Mouse (Mus musculus): ENCODE data around the gene Edem3.
A peak's percentile ranks its signal among the peaks of the same experiment; 100 is the strongest.
"Not testable (repeated sequence)": the region's sequence is repeated elsewhere in the genome, so short reads cannot be mapped to it uniquely, and the experiment has no call there.

Edem3 gene

GRCm38 (mm10) chr1:151752946-151753345 lies 2.2 kb upstream of the Edem3 start:
- no peak for DNase-seq (ENCODE audit: low spot score)

GRCm38 (mm10) chr1:151753374-151753929 lies 1.7 kb upstream of the Edem3 start:
- DNase-seq (ENCODE audit: low spot score): no peak

- DNase-seq (ENCODE audit: low spot score): peak; percentile 3
Measured at GRCm38 (mm10) chr1:151754028-151754489, 1.1 kb upstream of the Edem3 start.

- DNase-seq (ENCODE audit: low spot score): peak; percentile 35
Measured at GRCm38 (mm10) chr1:151755660-151756424, 671 bp downstream of the Edem3 start.

GRCm38 (mm10) chr1:151756425-151756728 lies 1.2 kb downstream of the Edem3 start:
- no peak for DNase-seq (ENCODE audit: low spot score)

- DNase-seq (ENCODE audit: low spot score): no peak
Measured at GRCm38 (mm10) chr1:151758301-151758700, 3.1 kb downstream of the Edem3 start.

GRCm38 (mm10) chr1:151758991-151759390 lies 3.8 kb downstream of the Edem3 start:
- no peak for DNase-seq (ENCODE audit: low spot score)

- no peak for DNase-seq (ENCODE audit: low spot score)
Measured at GRCm38 (mm10) chr1:151764236-151764635, 9.1 kb downstream of the Edem3 start.

GRCm38 (mm10) chr1:151766166-151766565 lies 11.0 kb downstream of the Edem3 start:
- DNase-seq (ENCODE audit: low spot score): no peak

- peak; percentile 7 for DNase-seq (ENCODE audit: low spot score)
Measured at GRCm38 (mm10) chr1:151766976-151767654, 11.9 kb downstream of the Edem3 start.

GRCm38 (mm10) chr1:151769200-151769913 lies 14.2 kb downstream of the Edem3 start:
- no peak for DNase-seq (ENCODE audit: low spot score)

- no peak for DNase-seq (ENCODE audit: low spot score)
Measured at GRCm38 (mm10) chr1:151777616-151778015, 22.4 kb downstream of the Edem3 start.

GRCm38 (mm10) chr1:151778592-151778991 lies 23.4 kb downstream of the Edem3 start:
- no peak for DNase-seq (ENCODE audit: low spot score)

GRCm38 (mm10) chr1:151779306-151779705 lies 24.1 kb downstream of the Edem3 start:
- no peak for DNase-seq (ENCODE audit: low spot score)

- DNase-seq (ENCODE audit: low spot score): no peak
Measured at GRCm38 (mm10) chr1:151781447-151781846, 26.3 kb downstream of the Edem3 start.

GRCm38 (mm10) chr1:151783403-151783802 lies 28.2 kb downstream of the Edem3 start:
- DNase-seq (ENCODE audit: low spot score): no peak

- DNase-seq (ENCODE audit: low spot score): no peak
Measured at GRCm38 (mm10) chr1:151786406-151786805, 31.2 kb downstream of the Edem3 start.

- DNase-seq (ENCODE audit: low spot score): no peak
Measured at GRCm38 (mm10) chr1:151789136-151789535, 34.0 kb downstream of the Edem3 start.

GRCm38 (mm10) chr1:151792076-151792475 lies 36.9 kb downstream of the Edem3 start:
- DNase-seq (ENCODE audit: low spot score): not testable (repeated sequence)

- DNase-seq (ENCODE audit: low spot score): not testable (repeated sequence)
Measured at GRCm38 (mm10) chr1:151802795-151803194, 47.6 kb downstream of the Edem3 start.

- DNase-seq (ENCODE audit: low spot score): no peak
Measured at GRCm38 (mm10) chr1:151807286-151807685, 52.1 kb downstream of the Edem3 start.

- DNase-seq (ENCODE audit: low spot score): peak; percentile 52
Measured at GRCm38 (mm10) chr1:151810628-151811421, 55.7 kb downstream of the Edem3 start.
